In genomic region chr7:50614101-50614500, GRCm38 (mm10) we compare ENCODE assay signal across 22 mouse cellular contexts. TPM values are rescaled to one million over a fixed set of nuclear protein-coding genes. Genes with fewer than 3 reads are reported as not detected.
A peak's percentile ranks its signal among the peaks of the same experiment; 100 is the strongest.
DNase-seq lines count a peak whose midpoint lies in the region; ATAC-seq and TF ChIP-seq lines count a peak whose summit lies in the region.
"Had no signal": no experiment of that assay in that cellular context is flagged by ENCODE, and none has a peak within 500 bp of the region (broad histone marks: within the 10 kb centered on the region; RNA-seq: fewer than 3 reads in every experiment).

No protein-coding gene starts in this region.

- H3K4me3 ChIP-seq in midbrain, postnatal 0 days (ENCODE audit: low read depth, low read length), result no peak overlapping the region
- no peak overlapping the region for H3K4me3 ChIP-seq in midbrain, embryonic 15.5 days
- H3K4me3 ChIP-seq in kidney, embryonic 15.5 days (replicated peaks), result no peak overlapping the region
- H3K4me3 ChIP-seq in hindbrain, embryonic 10.5 days, result no peak overlapping the region
- H3K4me3 ChIP-seq: embryonic facial prominence, embryonic 15.5 days; forebrain, embryonic 12.5 days; heart, embryonic 10.5 days; limb, embryonic 12.5 days had no signal

- intact Hi-C loops in left cerebral cortex, postnatal 4 days (cut with DNase I), result no loop called here

- peak; percentile 6 to 19 for DNase-seq in cerebellum, postnatal 14 days
- no peak for DNase-seq in cerebellum, adult 9-11 months
- DNase-seq in midbrain, postnatal 0 days (ENCODE audit: low spot score), result peak; percentile 17
- DNase-seq in left cerebral cortex, postnatal 4 days, result peak; percentile 6
- no peak for DNase-seq in kidney, postnatal 10 days
- DNase-seq in hindbrain, embryonic 10.5 days (ENCODE audit: low spot score), result no peak
- DNase-seq: adrenal gland, postnatal 25 days; heart, postnatal 36 days; thymus, postnatal 25 days had no signal

- H3K27me3 ChIP-seq in midbrain, postnatal 0 days (ENCODE audit: insufficient read depth, low read length), result no peaks in the 10 kb centered on the region
- no peaks in the 10 kb centered on the region for H3K27me3 ChIP-seq in midbrain, embryonic 15.5 days (replicated peaks)
- no peaks in the 10 kb centered on the region for H3K27me3 ChIP-seq in kidney, embryonic 15.5 days
- H3K27me3 ChIP-seq in hindbrain, embryonic 10.5 days (ENCODE audit: insufficient read depth, poor library complexity, severe bottlenecking), result no peaks in the 10 kb centered on the region
- H3K27me3 ChIP-seq: embryonic facial prominence, embryonic 15.5 days; forebrain, embryonic 12.5 days; limb, embryonic 12.5 days had no signal

- H3K9me3 ChIP-seq in midbrain, postnatal 0 days (ENCODE audit: low read length), result no peaks in the 10 kb centered on the region
- no peaks in the 10 kb centered on the region for H3K9me3 ChIP-seq in midbrain, embryonic 15.5 days
- H3K9me3 ChIP-seq in kidney, embryonic 15.5 days (replicated peaks), result no peaks in the 10 kb centered on the region
- H3K9me3 ChIP-seq in hindbrain, embryonic 10.5 days, result no peaks in the 10 kb centered on the region
- H3K9me3 ChIP-seq: embryonic facial prominence, embryonic 15.5 days; forebrain, embryonic 12.5 days; heart, embryonic 10.5 days; limb, embryonic 12.5 days had no signal

- no peak for ATAC-seq in midbrain, postnatal 0 days (ENCODE audit: low FRiP score)
- no peak for ATAC-seq in midbrain, embryonic 15.5 days (replicated peaks)
- ATAC-seq in kidney, embryonic 15.5 days (replicated peaks; ENCODE audit: low FRiP score), result no peak

- no peak for TF ChIP-seq CTCF in midbrain, postnatal 0 days (IDR thresholded peaks at IDR 0.05)

- H3K36me3 ChIP-seq in midbrain, postnatal 0 days (ENCODE audit: insufficient read depth, low read length), result no peaks in the 10 kb centered on the region
- H3K36me3 ChIP-seq in midbrain, embryonic 15.5 days (replicated peaks), result no peaks in the 10 kb centered on the region
- no peaks in the 10 kb centered on the region for H3K36me3 ChIP-seq in kidney, embryonic 15.5 days
- no peaks in the 10 kb centered on the region for H3K36me3 ChIP-seq in hindbrain, embryonic 10.5 days
- H3K36me3 ChIP-seq: embryonic facial prominence, embryonic 15.5 days; forebrain, embryonic 12.5 days; heart, embryonic 10.5 days; limb, embryonic 12.5 days had no signal

- H3K9ac ChIP-seq in midbrain, postnatal 0 days (replicated peaks; ENCODE audit: low read length, poor library complexity, severe bottlenecking), result no peak overlapping the region
- H3K9ac ChIP-seq in midbrain, embryonic 15.5 days, result no peak overlapping the region
- no peak overlapping the region for H3K9ac ChIP-seq in kidney, embryonic 15.5 days
- H3K9ac ChIP-seq: embryonic facial prominence, embryonic 15.5 days; forebrain, embryonic 12.5 days; limb, embryonic 12.5 days had no signal

- H3K27ac ChIP-seq in midbrain, postnatal 0 days (ENCODE audit: low read depth, low read length), result no peak overlapping the region
- no peak overlapping the region for H3K27ac ChIP-seq in midbrain, embryonic 15.5 days
- no peak overlapping the region for H3K27ac ChIP-seq in kidney, embryonic 15.5 days
- H3K27ac ChIP-seq in hindbrain, embryonic 10.5 days, result no peak overlapping the region
- H3K27ac ChIP-seq: embryonic facial prominence, embryonic 15.5 days; forebrain, embryonic 12.5 days; heart, embryonic 10.5 days; kidney, postnatal 0 days; limb, embryonic 12.5 days had no signal

- no peak overlapping the region for H3K4me2 ChIP-seq in midbrain, postnatal 0 days (ENCODE audit: low read depth, low read length, poor library complexity, severe bottlenecking)
- no peak overlapping the region for H3K4me2 ChIP-seq in midbrain, embryonic 15.5 days
- no peak overlapping the region for H3K4me2 ChIP-seq in kidney, embryonic 15.5 days
- H3K4me2 ChIP-seq: embryonic facial prominence, embryonic 15.5 days; forebrain, embryonic 12.5 days; limb, embryonic 12.5 days had no signal

- 36% methylated on average over 2 of the region's 2 CpGs for WGBS in midbrain, postnatal 0 days
- WGBS in midbrain, embryonic 15.5 days, result 50% methylated on average over 2 of the region's 2 CpGs
- WGBS in kidney, embryonic 15.5 days, result 76% methylated on average over 2 of the region's 2 CpGs
- WGBS in hindbrain, embryonic 10.5 days, result 77% methylated on average over 2 of the region's 2 CpGs

- no peaks in the 10 kb centered on the region for H3K4me1 ChIP-seq in midbrain, postnatal 0 days (ENCODE audit: insufficient read depth, low read length)
- H3K4me1 ChIP-seq in midbrain, embryonic 15.5 days, result 0 out of 2 replicates have a peak, but pooled peaks cover 3% of the 10 kb centered on the region
- no peaks in the 10 kb centered on the region for H3K4me1 ChIP-seq in kidney, embryonic 15.5 days
- H3K4me1 ChIP-seq in hindbrain, embryonic 10.5 days (replicated peaks), result no peaks in the 10 kb centered on the region
- H3K4me1 ChIP-seq: embryonic facial prominence, embryonic 15.5 days; forebrain, embryonic 12.5 days; heart, embryonic 10.5 days; limb, embryonic 12.5 days had no signal

RNA-seq across cellular contexts. Expression of gene 4933405O20Rik, which starts 15.1 kb away (rescaled TPM):
- 0.19 TPM in 1 of 2 replicates, not detected in the other for total RNA-seq in midbrain, postnatal 0 days (2014; rRNA removed)
- polyA plus RNA-seq in midbrain, postnatal 0 days (2015; fragmentation: Nextera tagmentation; extraction: Ambion mirVana), result not detected in 2 replicates
- polyA plus RNA-seq in midbrain, embryonic 15.5 days (2015; fragmentation: Nextera tagmentation; extraction: Ambion mirVana), result not detected in 2 replicates
- 1 to 10 TPM in 1 of 2 experiments, under 1 TPM in 1; 0.94 to 1.4 TPM for total RNA-seq in left cerebral cortex, postnatal 4 days (2021)
- not detected in 2 replicates for polyA plus RNA-seq in kidney, embryonic 15.5 days (2015; fragmentation: Nextera tagmentation; extraction: Ambion mirVana)
- polyA plus RNA-seq in hindbrain, embryonic 10.5 days (2016; fragmentation: Nextera tagmentation; extraction: Ambion mirVana), result not detected in 2 replicates
- total RNA-seq: adrenal gland, postnatal 25 days; common myeloid progenitor, adult 5-6 weeks; gastrocnemius, adult 8-10 months; heart, postnatal 36 days; megakaryocyte progenitor cell, adult 5-6 weeks; neutrophil, adult 5-6 weeks had no signal
- polyA plus RNA-seq: embryonic facial prominence, embryonic 15.5 days; forebrain, embryonic 12.5 days; heart, embryonic 10.5 days; intestine, embryonic 14.5 days; kidney, postnatal 0 days; limb, embryonic 12.5 days; liver, embryonic 16.5 days had no signal

Comparison
In these comparisons a context has a peak if more than half of its experiments do, and no peak if none do; other contexts are left out.
1. DNase-seq: peak in cerebellum, postnatal 14 days (2 of 2), midbrain, postnatal 0 days (single experiment) and left cerebral cortex, postnatal 4 days (single experiment); none in cerebellum, adult 9-11 months (single experiment), kidney, postnatal 10 days (single experiment) and hindbrain, embryonic 10.5 days (single experiment).